Mouse (Mus musculus) stomach, postnatal 0 days (tissue): ENCODE results near the gene Nmt2. TPM values are rescaled to one million over a fixed set of nuclear protein-coding genes. Genes with fewer than 3 reads are reported as not detected.

ENCODE experiments used
- ATAC-seq: fragments of 200-750 bp; cut with Nextera tagmentation; 2 replicates; pipeline ENCODE4 v1.8.0; 2017; ENCODE audit not compliant: low FRiP score, low TSS enrichment
- DNase-seq: peaks from one replicate; pipeline ENCODE4 v3.0.0-alpha.2; 2016; ENCODE audit warnings: low spot score
- H3K27ac ChIP-seq: fragments of 300-500 bp; sonication (generic); replicated peaks from 2 replicates; pipeline ENCODE4 v1.5.1; 2014; ENCODE audit warnings: mild to moderate bottlenecking, control low read depth
- H3K27me3 ChIP-seq: fragments of 300-500 bp; sonication (generic); 2 replicates; pipeline ENCODE4 v1.6.1; 2014; ENCODE audit warnings: low read length; ENCODE audit not compliant: control insufficient read depth, insufficient read depth
- H3K36me3 ChIP-seq: fragments of 300-500 bp; sonication (generic); 2 replicates; pipeline ENCODE4 v1.6.1; 2014; ENCODE audit warnings: low read length, mixed read lengths; ENCODE audit not compliant: control insufficient read depth, insufficient read depth
- H3K4me1 ChIP-seq: fragments of 300-500 bp; sonication (generic); replicated peaks from 2 replicates; pipeline ENCODE4 v1.6.1; 2014; ENCODE audit warnings: antibody characterized with exemption; ENCODE audit not compliant: control insufficient read depth, insufficient read depth
- H3K4me2 ChIP-seq: fragments of 300-500 bp; sonication (generic); replicated peaks from 2 replicates; pipeline ENCODE4 v1.6.1; 2014; ENCODE audit warnings: low read depth, mild to moderate bottlenecking, control low read depth, moderate library complexity
- H3K4me3 ChIP-seq: fragments of 300-500 bp; sonication (generic); 2 replicates; pipeline ENCODE4 v1.5.1; 2014; ENCODE audit warnings: low read depth, low read length, control low read depth
- H3K9ac ChIP-seq: fragments of 300-500 bp; sonication (generic); 2 replicates; pipeline ENCODE4 v1.6.1; 2014; ENCODE audit warnings: mild to moderate bottlenecking, low read length, control low read depth, mixed read lengths
- H3K9me3 ChIP-seq: fragments of 300-500 bp; sonication (generic); 2 replicates; pipeline ENCODE4 v1.6.1; 2016; ENCODE audit warnings: low read length; ENCODE audit not compliant: control insufficient read depth
- CTCF ChIP-seq: IDR thresholded peaks from 2 replicates; pipeline ENCODE4 v1.5.1; 2016; ENCODE audit warnings: antibody characterized with exemption, low read depth, mild to moderate bottlenecking, moderate library complexity
- EP300 ChIP-seq: optimal IDR thresholded peaks from 2 replicates; pipeline ENCODE3; 2016; ENCODE audit warnings: antibody characterized with exemption
- WGBS: fragments of 180-500 bp; shearing (Covaris S2); extraction: QIAGEN DNeasy Blood & Tissue Kit; methylation state at CpG from one replicate; pipeline ENCODE4 v1.1.7; 2014; 5-methylcytosine and 5-hydroxymethylcytosine counted together
- polyA plus RNA-seq: library from polyadenylated mRNA; unstranded; fragments of >200 nt; fragmentation: Nextera tagmentation; extraction: Ambion mirVana; gene quantifications from 2 replicates; pipeline ENCODE4 v1.2.1, GENCODE M21; 2015

Nmt2 gene
- polyA plus RNA-seq, 1 experiment from 2014 or later: 24.0 TPM

GRCm38 (mm10) chr2:3285181-3285530 lies 1.1 kb downstream of the Nmt2 start:
- no peak for TF ChIP-seq EP300
- peak overlapping the region; percentile 87 for H3K4me3 ChIP-seq
- H3K27ac ChIP-seq: peak overlapping the region; percentile 87
- H3K9ac ChIP-seq: peak overlapping the region; percentile 80
- H3K36me3 ChIP-seq: no peaks in the 10 kb centered on the region
- peak overlapping the region; percentile 91 for H3K4me2 ChIP-seq
- no peaks in the 10 kb centered on the region for H3K9me3 ChIP-seq
- H3K27me3 ChIP-seq: no peaks in the 10 kb centered on the region
- 0 out of 2 replicates have a peak, but pooled peaks cover 3% of the 10 kb centered on the region for H3K4me1 ChIP-seq
- DNase-seq: peak; percentile 29
- no peak for ATAC-seq
- under 1% methylated on average over 6 of the region's 6 CpGs for WGBS

- no peak overlapping the region for H3K4me3 ChIP-seq
- no peak overlapping the region for H3K4me2 ChIP-seq
- no peak overlapping the region for H3K9ac ChIP-seq
- H3K36me3 ChIP-seq: no peaks in the 10 kb centered on the region
- TF ChIP-seq CTCF: no peak
- TF ChIP-seq EP300: no peak
- ATAC-seq: no peak
- WGBS: 68% methylated on average over 3 of the region's 3 CpGs
- H3K4me1 ChIP-seq: 0 out of 2 replicates have a peak, but pooled peaks cover 3% of the 10 kb centered on the region
- no peak overlapping the region for H3K27ac ChIP-seq
- no peaks in the 10 kb centered on the region for H3K27me3 ChIP-seq
- DNase-seq: no peak
- no peaks in the 10 kb centered on the region for H3K9me3 ChIP-seq
Observed at GRCm38 (mm10) chr2:3285709-3286108, 1.7 kb downstream of the Nmt2 start.

GRCm38 (mm10) chr2:3286243-3286642 lies 2.2 kb downstream of the Nmt2 start:
- ATAC-seq (no peak), DNase-seq (no peak)
- Histone ChIP-seq H3K36me3 (no peaks in the 10 kb centered on the region), H3K4me3 (no peak overlapping the region), H3K4me1 (0 out of 2 replicates have a peak, but pooled peaks cover 3% of the 10 kb centered on the region), H3K27me3 (no peaks in the 10 kb centered on the region), H3K27ac (no peak overlapping the region), H3K9ac (no peak overlapping the region), H3K9me3 (no peaks in the 10 kb centered on the region), H3K4me2 (no peak overlapping the region)
- WGBS: 64% methylated on average over 2 of the region's 2 CpGs
- TF ChIP-seq CTCF (no peak), EP300 (no peak)

- 77% methylated on average over 1 of the region's 1 CpGs for WGBS
- Histone ChIP-seq H3K36me3 (no peaks in the 10 kb centered on the region), H3K4me2 (no peak overlapping the region), H3K27me3 (no peaks in the 10 kb centered on the region), H3K27ac (no peak overlapping the region), H3K4me3 (no peak overlapping the region), H3K4me1 (no peaks in the 10 kb centered on the region), H3K9me3 (no peaks in the 10 kb centered on the region), H3K9ac (no peak overlapping the region)
- ATAC-seq (no peak), DNase-seq (no peak)
- no peak for TF ChIP-seq EP300
- TF ChIP-seq CTCF: no peak
Observed at GRCm38 (mm10) chr2:3289581-3289980, 5.6 kb downstream of the Nmt2 start.

- Histone ChIP-seq H3K9me3 (no peaks in the 10 kb centered on the region), H3K4me2 (no peak overlapping the region), H3K36me3 (no peaks in the 10 kb centered on the region), H3K4me1 (0 out of 2 replicates have a peak, but pooled peaks cover 2% of the 10 kb centered on the region), H3K4me3 (no peak overlapping the region), H3K27me3 (no peaks in the 10 kb centered on the region), H3K27ac (no peak overlapping the region), H3K9ac (no peak overlapping the region)
- ATAC-seq: no peak
- DNase-seq: no peak
- TF ChIP-seq CTCF (no peak), EP300 (no peak)
- WGBS: 83% methylated on average over 1 of the region's 1 CpGs
Observed at GRCm38 (mm10) chr2:3292170-3292569, 8.2 kb downstream of the Nmt2 start.

GRCm38 (mm10) chr2:3295826-3296225 lies 11.8 kb downstream of the Nmt2 start:
- TF ChIP-seq EP300 (no peak), CTCF (no peak)
- Histone ChIP-seq H3K4me3 (no peak overlapping the region), H3K4me2 (no peak overlapping the region), H3K27ac (no peak overlapping the region), H3K36me3 (no peaks in the 10 kb centered on the region), H3K27me3 (no peaks in the 10 kb centered on the region), H3K4me1 (0 out of 2 replicates have a peak, but pooled peaks cover 2% of the 10 kb centered on the region), H3K9me3 (no peaks in the 10 kb centered on the region), H3K9ac (no peak overlapping the region)
- DNase-seq (no peak), ATAC-seq (no peak)
- 49% methylated on average over 7 of the region's 7 CpGs for WGBS
